Mouse (Mus musculus) megakaryocyte, embryonic 14.5 days (primary cell): ENCODE results near the gene Pigu.

Experiments
- FLI1 ChIP-seq: IDR thresholded peaks from 2 replicates; pipeline ENCODE4 v1.6.1; 2012; ENCODE audit warnings: low read length, inconsistent platforms, mixed read lengths
- GATA1 ChIP-seq: IDR thresholded peaks from 3 replicates; pipeline ENCODE4 v1.6.1; 2012; ENCODE audit warnings: mixed read lengths, low read length, inconsistent platforms, borderline replicate concordance

DNA sequence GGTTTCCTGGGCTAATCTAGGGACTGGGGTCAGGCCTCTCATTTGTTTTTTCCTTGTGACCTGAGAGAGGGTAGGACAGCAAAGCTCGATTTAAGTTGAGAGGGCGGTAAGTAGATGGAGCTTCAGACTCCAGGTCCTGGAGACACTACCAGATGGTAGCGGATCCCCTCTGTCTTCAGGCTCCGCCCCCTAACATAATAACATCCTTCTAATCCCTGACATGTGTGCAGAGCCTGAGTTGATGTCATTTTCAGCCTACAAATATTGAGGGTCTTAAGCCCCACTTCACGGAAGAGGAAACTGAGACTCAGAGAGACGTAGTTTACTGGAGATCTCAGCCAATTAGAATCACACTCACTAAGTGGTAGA, 25.1 kb upstream of the Pigu start:
- TF ChIP-seq GATA1 (no peak), FLI1 (no peak)
